Mouse (Mus musculus) limb, embryonic 14.5 days (tissue): ENCODE measurements around the gene Cphx2. TPM values are rescaled to one million over a fixed set of nuclear protein-coding genes. Genes with fewer than 3 reads are reported as not detected.
"Not testable (repeated sequence)": the region's sequence is repeated elsewhere in the genome, so short reads cannot be mapped to it uniquely, and the experiment has no call there.

Experiments used
- ATAC-seq: fragments of 200-750 bp; cut with Nextera tagmentation; 2 replicates; pipeline ENCODE4 v1.8.0; 2017; ENCODE audit warnings: low read depth, moderate number of reproducible peaks, moderate TSS enrichment; ENCODE audit not compliant: low FRiP score
- DNase-seq: peaks from one replicate; pipeline ENCODE4 v3.0.0-alpha.2; 2015; ENCODE audit warnings: low spot score
- H3K27ac ChIP-seq: fragments of 300-500 bp; sonication (generic); replicated peaks from 2 replicates; pipeline ENCODE4 v1.5.1; 2014; ENCODE audit warnings: low read depth, mild to moderate bottlenecking, low read length, moderate library complexity, mixed read lengths
- H3K27me3 ChIP-seq: fragments of 300-500 bp; sonication (generic); 2 replicates; pipeline ENCODE4 v1.6.1; 2014; ENCODE audit warnings: low read length, mixed read lengths; ENCODE audit not compliant: control insufficient read depth, insufficient read depth
- H3K36me3 ChIP-seq: fragments of 300-500 bp; sonication (generic); 2 replicates; pipeline ENCODE4 v1.6.1; 2014; ENCODE audit warnings: mild to moderate bottlenecking, low read length, moderate library complexity, mixed read lengths; ENCODE audit not compliant: control insufficient read depth, insufficient read depth
- H3K4me1 ChIP-seq: fragments of 300-500 bp; sonication (generic); 2 replicates; pipeline ENCODE4 v1.6.1; 2014; ENCODE audit warnings: antibody characterized with exemption, low read length, mixed read lengths; ENCODE audit not compliant: control insufficient read depth, insufficient read depth
- H3K4me2 ChIP-seq: fragments of 300-500 bp; sonication (generic); replicated peaks from 2 replicates; pipeline ENCODE4 v1.6.1; 2014; ENCODE audit warnings: low read depth, mild to moderate bottlenecking, low read length, moderate library complexity; ENCODE audit not compliant: severe bottlenecking
- H3K4me3 ChIP-seq: fragments of 300-500 bp; sonication (generic); replicated peaks from 2 replicates; pipeline ENCODE4 v1.5.1; 2014; ENCODE audit warnings: low read length
- H3K9ac ChIP-seq: fragments of 300-500 bp; sonication (generic); 2 replicates; pipeline ENCODE4 v1.6.1; 2014; ENCODE audit warnings: mild to moderate bottlenecking, low read depth, low read length, moderate library complexity; ENCODE audit not compliant: severe bottlenecking
- H3K9me3 ChIP-seq: fragments of 300-500 bp; sonication (generic); 2 replicates; pipeline ENCODE4 v1.6.1; 2016; ENCODE audit warnings: low read length; ENCODE audit not compliant: control insufficient read depth
- WGBS: fragments of 180-500 bp; shearing (Covaris S2); extraction: QIAGEN DNeasy Blood & Tissue Kit; methylation state at CpG from one replicate; pipeline ENCODE4 v1.1.7; 2014; 5-methylcytosine and 5-hydroxymethylcytosine counted together
- polyA plus RNA-seq, 2 experiments: library from polyadenylated mRNA; depleted of rRNA in 1 of 2; stranded (reverse) in 1 of 2; unstranded in 1 of 2; fragments of >200 nt; fragmentation: Nextera tagmentation in 1 of 2; extraction: Ambion mirVana in 1 of 2; gene quantifications; 2 replicates each; pipeline versions ENCODE4 v1.2.1 to v1.2.3; 2012 to 2014

Gene Cphx2
- polyA plus RNA-seq (2012; rRNA removed) (not detected in 2 replicates), polyA plus RNA-seq (2014; fragmentation: Nextera tagmentation; extraction: Ambion mirVana) (not detected in 2 replicates)

- DNase-seq, H3K27me3 ChIP-seq, H3K27ac ChIP-seq, H3K9me3 ChIP-seq, H3K9ac ChIP-seq, H3K4me1 ChIP-seq, H3K4me3 ChIP-seq, H3K4me2 ChIP-seq, ATAC-seq, H3K36me3 ChIP-seq: not testable (repeated sequence)
- WGBS = no CpG with 5 or more reads among the region's 6 CpGs
These were observed at the start of gene Cphx2 for GRCm38 (mm10) chr14:26081216-26081615. Gene Cphx2 (plus strand): TSS chr14:26081516.

GRCm38 (mm10) chr14:26034364-26034763 is 47.0 kb upstream of the Cphx2 start:
- DNase-seq, H3K36me3 ChIP-seq, H3K9ac ChIP-seq, H3K27me3 ChIP-seq, H3K27ac ChIP-seq, H3K9me3 ChIP-seq, H3K4me3 ChIP-seq, H3K4me2 ChIP-seq, H3K4me1 ChIP-seq: not testable (repeated sequence)
- ATAC-seq = peak; percentile 84
- WGBS = no CpG with 5 or more reads among the region's 3 CpGs

- not testable (repeated sequence) for H3K36me3 ChIP-seq, H3K9ac ChIP-seq, H3K27ac ChIP-seq, H3K4me1 ChIP-seq, ATAC-seq, DNase-seq, H3K27me3 ChIP-seq, H3K4me3 ChIP-seq, H3K9me3 ChIP-seq, H3K4me2 ChIP-seq
- WGBS = no CpG with 5 or more reads among the region's 6 CpGs
These were observed 45.9 kb upstream of the Cphx2 start for GRCm38 (mm10) chr14:26035439-26035838.

GRCm38 (mm10) chr14:26042611-26043010 is 38.7 kb upstream of the Cphx2 start, which contains the start of gene Gm9780:
Gene Gm9780 (minus strand): TSS chr14:26042711.
- not testable (repeated sequence) for H3K27me3 ChIP-seq, H3K9ac ChIP-seq, H3K36me3 ChIP-seq, DNase-seq, H3K4me3 ChIP-seq, H3K9me3 ChIP-seq, H3K27ac ChIP-seq, H3K4me1 ChIP-seq, ATAC-seq, H3K4me2 ChIP-seq
- no CpG with 5 or more reads among the region's 26 CpGs for WGBS

GRCm38 (mm10) chr14:26045007-26045406 is 36.3 kb upstream of the Cphx2 start:
- H3K4me3 ChIP-seq, H3K9me3 ChIP-seq, H3K27ac ChIP-seq, H3K27me3 ChIP-seq, H3K9ac ChIP-seq, H3K36me3 ChIP-seq, DNase-seq, H3K4me2 ChIP-seq, H3K4me1 ChIP-seq, ATAC-seq: not testable (repeated sequence)
- WGBS = no CpG with 5 or more reads among the region's 5 CpGs

GRCm38 (mm10) chr14:26047026-26047425 is 34.3 kb upstream of the Cphx2 start:
- H3K4me3 ChIP-seq, H3K4me2 ChIP-seq, H3K27ac ChIP-seq, H3K4me1 ChIP-seq, H3K27me3 ChIP-seq, ATAC-seq, DNase-seq, H3K9ac ChIP-seq, H3K9me3 ChIP-seq, H3K36me3 ChIP-seq: not testable (repeated sequence)
- no CpG with 5 or more reads among the region's 8 CpGs for WGBS

GRCm38 (mm10) chr14:26048767-26049166 is 32.5 kb upstream of the Cphx2 start:
- ATAC-seq, DNase-seq, H3K27ac ChIP-seq, H3K9ac ChIP-seq, H3K9me3 ChIP-seq, H3K4me1 ChIP-seq, H3K27me3 ChIP-seq, H3K36me3 ChIP-seq, H3K4me3 ChIP-seq, H3K4me2 ChIP-seq: not testable (repeated sequence)
- no CpG with 5 or more reads among the region's 9 CpGs for WGBS

- H3K9ac ChIP-seq, H3K9me3 ChIP-seq, H3K4me2 ChIP-seq, H3K4me3 ChIP-seq, DNase-seq, H3K27ac ChIP-seq, H3K36me3 ChIP-seq, H3K27me3 ChIP-seq, H3K4me1 ChIP-seq: not testable (repeated sequence)
- peak; percentile 44; the same call in 1 of the 2 replicates for ATAC-seq
- no CpG with 5 or more reads among the region's 3 CpGs for WGBS
These were observed 23.1 kb upstream of the Cphx2 start for GRCm38 (mm10) chr14:26058184-26058583.
